Mouse (Mus musculus) bone marrow macrophage, adult 2 months (primary cell): ENCODE results near the gene Vcam1.

Experiments used
- CTCF ChIP-seq: IDR thresholded peaks from 2 replicates; pipeline ENCODE4 v1.5.1; 2012; ENCODE audit warnings: low read depth, mild to moderate bottlenecking, low read length, moderate library complexity
- POLR2A ChIP-seq: IDR thresholded peaks from 2 replicates; pipeline ENCODE4 v1.6.1; 2012; ENCODE audit warnings: mild to moderate bottlenecking, low read depth, low read length, borderline replicate concordance

DNA sequence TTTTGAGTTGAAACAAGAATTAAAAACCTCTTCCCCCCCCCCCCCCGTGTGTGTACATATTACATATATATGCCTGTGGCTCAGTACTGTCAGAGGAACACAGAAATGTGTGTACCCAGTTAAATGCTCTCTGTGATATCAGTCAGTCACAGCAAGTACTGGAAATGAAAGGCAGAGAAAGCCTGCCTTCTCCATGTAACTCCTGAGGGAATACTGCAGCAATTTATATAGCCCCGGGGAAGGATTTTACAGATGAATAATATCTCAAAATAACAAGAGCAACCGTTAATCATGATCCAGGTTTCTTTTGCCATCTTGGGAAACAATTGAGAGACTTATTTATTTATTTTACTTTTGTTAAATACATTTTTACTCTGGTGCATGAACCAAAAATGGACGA is 19.6 kb upstream of the Vcam1 start:
- TF ChIP-seq CTCF (no peak), POLR2A (no peak)
